Mouse (Mus musculus) heart, postnatal 0 days (tissue): ENCODE measurements at regions not wholly inside any gene's neighbourhood (a gene's known extent, or its start where the extent isn't known, plus 50 kb on each side); places are given as distances from the start of the nearest gene placed in this dataset.

Experiments
- ATAC-seq: fragments of 200-750 bp; cut with Nextera tagmentation; 2 replicates; pipeline ENCODE4 v1.8.0; 2017; ENCODE audit warnings: low read depth, moderate number of reproducible peaks, moderate library complexity; ENCODE audit not compliant: insufficient read depth
- DNase-seq: peaks from one replicate; pipeline ENCODE4 v3.0.0-alpha.2; 2016; ENCODE audit warnings: low spot score
- H3K27ac ChIP-seq: fragments of 300-500 bp; sonication (generic); 2 replicates; pipeline ENCODE4 v1.5.1; 2014; ENCODE audit warnings: low read depth, mild to moderate bottlenecking
- H3K27me3 ChIP-seq: fragments of 300-500 bp; sonication (generic); 2 replicates; pipeline ENCODE4 v1.6.1; 2014; ENCODE audit warnings: low read length, mixed read lengths; ENCODE audit not compliant: control insufficient read depth, insufficient read depth
- H3K36me3 ChIP-seq: fragments of 300-500 bp; sonication (generic); replicated peaks from 2 replicates; pipeline ENCODE4 v1.6.1; 2014; ENCODE audit warnings: low read length, mixed read lengths; ENCODE audit not compliant: control insufficient read depth, insufficient read depth
- H3K4me1 ChIP-seq: fragments of 300-500 bp; sonication (generic); 2 replicates; pipeline ENCODE4 v1.6.1; 2014; ENCODE audit warnings: antibody characterized with exemption; ENCODE audit not compliant: control insufficient read depth, insufficient read depth
- H3K4me2 ChIP-seq: fragments of 300-500 bp; sonication (generic); 2 replicates; pipeline ENCODE4 v1.6.1; 2014; ENCODE audit warnings: low read depth, mild to moderate bottlenecking, low read length, moderate library complexity
- H3K4me3 ChIP-seq: fragments of 300-500 bp; sonication (generic); 2 replicates; pipeline ENCODE4 v1.5.1; 2014; ENCODE audit warnings: low read depth, low read length
- H3K9ac ChIP-seq: fragments of 300-500 bp; sonication (generic); replicated peaks from 2 replicates; pipeline ENCODE4 v1.6.1; 2014; ENCODE audit warnings: low read depth, low read length, mixed read lengths
- H3K9me3 ChIP-seq: fragments of 300-500 bp; sonication (generic); replicated peaks from 2 replicates; pipeline ENCODE4 v1.6.1; 2016; ENCODE audit warnings: low read length; ENCODE audit not compliant: control insufficient read depth
- CTCF ChIP-seq: IDR thresholded peaks from 2 replicates; pipeline ENCODE4 v1.5.1; 2016; ENCODE audit warnings: antibody characterized with exemption, control low read depth, low read depth
- EP300 ChIP-seq: IDR thresholded peaks from 2 replicates; pipeline ENCODE4 v1.6.1; 2016; ENCODE audit warnings: antibody characterized with exemption, low read depth
- WGBS: fragments of 180-500 bp; shearing (Covaris S2); extraction: QIAGEN DNeasy Blood & Tissue Kit; methylation state at CpG from one replicate; pipeline ENCODE4 v1.1.7; 2014; 5-methylcytosine and 5-hydroxymethylcytosine counted together

DNA sequence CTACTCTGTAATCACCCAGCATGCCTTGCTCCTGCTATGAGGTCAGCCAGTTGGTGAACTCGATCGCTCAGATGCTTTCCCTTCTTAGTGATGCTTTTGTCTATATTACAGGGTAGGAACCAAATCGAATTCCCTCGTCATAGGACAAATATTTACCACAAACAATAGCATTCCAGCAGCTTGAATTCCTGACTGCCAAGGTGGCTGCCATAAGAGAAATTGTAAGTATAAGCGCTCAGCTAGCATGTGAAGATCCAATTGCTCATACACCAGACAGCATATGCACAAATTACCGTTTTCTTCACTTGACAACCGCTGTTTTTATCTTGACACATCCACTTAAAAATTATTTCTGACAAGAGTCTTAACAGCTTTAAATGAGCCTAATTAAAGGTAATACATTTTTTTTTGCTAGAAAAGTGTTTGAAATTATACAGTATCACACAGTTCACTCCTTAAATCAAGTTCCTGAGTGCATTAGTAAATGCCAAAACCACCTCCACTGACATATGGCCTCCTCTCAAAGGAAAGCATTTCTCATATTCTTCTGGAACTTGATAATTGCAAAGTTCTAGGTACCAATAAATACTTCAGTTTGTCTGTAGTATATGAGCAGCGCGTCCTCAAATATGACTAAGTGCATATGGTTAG lies 513.2 kb upstream of the Adamts9 start:
- TF ChIP-seq CTCF (no peak), EP300 (no peak)
- no peaks in the 10 kb centered on the region for H3K36me3 ChIP-seq
- H3K4me1 ChIP-seq, result 0 out of 2 replicates have a peak, but pooled peaks cover 2% of the 10 kb centered on the region
- no peak overlapping the region for H3K9ac ChIP-seq
- no peak overlapping the region for H3K4me2 ChIP-seq
- no peak for ATAC-seq
- no peak for DNase-seq
- no peaks in the 10 kb centered on the region for H3K27me3 ChIP-seq
- 83% methylated on average over 9 of the region's 9 CpGs for WGBS
- no peak overlapping the region for H3K27ac ChIP-seq
- H3K9me3 ChIP-seq, result no peaks in the 10 kb centered on the region
- no peak overlapping the region for H3K4me3 ChIP-seq

DNA sequence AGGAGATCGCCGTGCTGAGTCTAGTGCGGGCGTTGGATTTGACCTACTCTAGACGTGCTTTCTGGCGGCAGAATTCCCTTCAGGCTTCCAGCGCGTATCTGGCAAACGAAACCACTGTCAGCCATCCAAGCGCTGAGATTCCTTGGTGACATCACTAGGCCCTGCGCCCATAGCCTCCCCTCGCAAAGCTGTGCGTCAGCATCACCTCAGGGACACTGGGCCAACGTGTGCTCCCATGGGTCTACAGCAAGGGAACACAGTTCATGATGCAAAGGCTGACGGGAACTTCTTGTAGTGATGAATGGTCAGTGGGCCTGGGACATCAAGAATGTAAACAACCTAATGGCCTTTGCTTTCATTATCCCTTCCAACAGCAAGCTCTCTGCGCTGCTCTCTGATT lies 502.3 kb upstream of the Adamts9 start:
- H3K27ac ChIP-seq, result no peak overlapping the region
- H3K4me2 ChIP-seq, result no peak overlapping the region
- H3K4me3 ChIP-seq, result no peak overlapping the region
- H3K9me3 ChIP-seq, result no peaks in the 10 kb centered on the region
- no peaks in the 10 kb centered on the region for H3K36me3 ChIP-seq
- no peak overlapping the region for H3K9ac ChIP-seq
- peak; percentile 67 for ATAC-seq
- WGBS, result 68% methylated on average over 16 of the region's 16 CpGs
- no peaks in the 10 kb centered on the region for H3K27me3 ChIP-seq
- H3K4me1 ChIP-seq, result peaks cover 12% of the 10 kb centered on the region; the same call in 1 of the 2 replicates
- TF ChIP-seq EP300 (peak; percentile 34; the same call in 1 of the 2 replicates), CTCF (no peak)
- peak; percentile 23 for DNase-seq

GRCm38 (mm10) chr6:93445124-93445523 lies 501.8 kb upstream of the Adamts9 start:
- no peak overlapping the region for H3K4me3 ChIP-seq
- no peaks in the 10 kb centered on the region for H3K36me3 ChIP-seq
- no peak overlapping the region for H3K27ac ChIP-seq
- no peak overlapping the region for H3K9ac ChIP-seq
- DNase-seq (peak; percentile 59), ATAC-seq (peak; percentile 8; the same call in 1 of the 2 replicates)
- H3K27me3 ChIP-seq, result no peaks in the 10 kb centered on the region
- H3K4me1 ChIP-seq, result peaks cover 12% of the 10 kb centered on the region; the same call in 1 of the 2 replicates
- TF ChIP-seq EP300 (no peak), CTCF (peak; percentile 57)
- 50% methylated on average over 5 of the region's 5 CpGs for WGBS
- no peaks in the 10 kb centered on the region for H3K9me3 ChIP-seq
- H3K4me2 ChIP-seq, result no peak overlapping the region

DNA sequence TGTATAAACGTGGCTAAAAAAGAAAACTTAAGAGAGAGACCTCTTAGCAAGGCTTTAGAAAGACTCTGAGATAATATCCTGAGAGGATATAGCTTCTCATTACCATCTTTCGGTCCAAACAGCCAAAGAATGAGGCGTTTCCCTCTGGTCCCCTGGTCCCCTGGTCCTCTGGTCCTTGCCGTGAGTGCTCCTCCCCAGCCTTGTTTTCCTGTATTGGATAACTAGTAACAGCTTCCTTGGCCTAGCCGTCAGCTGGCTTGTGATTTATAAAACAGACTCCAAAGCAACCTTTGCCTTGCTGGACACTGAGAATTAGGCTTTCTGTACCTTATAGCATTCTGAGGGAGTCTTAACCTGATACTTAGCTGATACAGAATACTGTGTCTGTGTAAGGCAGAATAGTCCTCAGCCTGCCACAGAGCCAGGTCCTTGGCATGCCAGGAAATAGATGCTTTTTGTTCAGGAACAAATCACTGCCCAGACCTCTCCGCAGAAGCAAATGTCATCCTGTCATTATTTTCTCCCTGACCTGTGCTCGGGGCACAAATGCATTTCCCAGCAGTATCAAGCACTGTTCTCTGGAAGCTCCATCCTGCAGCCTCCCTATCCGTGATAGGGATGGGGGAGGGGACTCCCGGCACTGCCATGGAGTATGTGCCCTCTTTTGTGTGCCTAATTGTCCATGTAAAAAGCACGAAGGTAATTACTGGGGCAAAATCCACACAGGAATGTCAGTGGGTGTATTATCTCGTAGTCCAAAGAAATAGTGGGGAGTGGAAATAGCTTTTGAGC lies 500.7 kb upstream of the Adamts9 start:
- no peaks in the 10 kb centered on the region for H3K27me3 ChIP-seq
- H3K4me2 ChIP-seq, result no peak overlapping the region
- WGBS, result 42% methylated on average over 11 of the region's 11 CpGs
- H3K4me1 ChIP-seq, result peaks cover 12% of the 10 kb centered on the region; the same call in 1 of the 2 replicates
- no peak overlapping the region for H3K4me3 ChIP-seq
- no peak overlapping the region for H3K9ac ChIP-seq
- TF ChIP-seq EP300 (no peak), CTCF (no peak)
- no peaks in the 10 kb centered on the region for H3K9me3 ChIP-seq
- ATAC-seq (no peak), DNase-seq (no peak)
- H3K36me3 ChIP-seq, result no peaks in the 10 kb centered on the region
- 0 out of 2 replicates have a peak overlapping the region, but pooled peaks have one; percentile 1 for H3K27ac ChIP-seq

DNA sequence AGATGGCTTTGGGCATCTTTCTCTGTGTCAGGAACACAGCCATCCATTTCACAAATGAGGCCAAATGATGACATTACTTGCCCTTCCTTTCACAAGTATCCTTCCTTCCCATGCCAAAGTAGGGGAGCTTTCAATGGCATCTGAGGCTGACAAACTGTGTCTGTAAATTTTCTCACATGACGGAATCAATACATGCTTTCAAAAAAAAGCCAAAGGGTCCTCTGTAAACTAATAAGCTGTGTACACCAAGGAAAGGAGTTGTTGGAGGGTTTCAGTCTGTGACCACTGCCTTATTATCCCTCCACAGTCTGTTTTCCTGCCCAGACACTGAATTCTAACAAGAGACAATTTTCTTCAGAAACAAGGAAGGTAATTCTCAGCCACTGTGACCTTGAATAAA lies 490.2 kb upstream of the Adamts9 start:
- no peak overlapping the region for H3K27ac ChIP-seq
- H3K4me3 ChIP-seq, result no peak overlapping the region
- no peak for DNase-seq
- H3K9ac ChIP-seq, result no peak overlapping the region
- WGBS, result 81% methylated on average over 1 of the region's 1 CpGs
- H3K4me2 ChIP-seq, result no peak overlapping the region
- H3K9me3 ChIP-seq, result no peaks in the 10 kb centered on the region
- H3K27me3 ChIP-seq, result no peaks in the 10 kb centered on the region
- ATAC-seq, result no peak
- H3K36me3 ChIP-seq, result no peaks in the 10 kb centered on the region
- no peaks in the 10 kb centered on the region for H3K4me1 ChIP-seq
- TF ChIP-seq CTCF (no peak), EP300 (no peak)
